Mouse (Mus musculus) frontal cortex, postnatal 10 days (tissue): Measurements from ENCODE around the gene Gm17018.

Experiments used
- DNase-seq, 2 experiments: peaks; one replicate each; pipeline ENCODE4 v3.0.0; 2022; ENCODE audit warnings: low spot score in 2 of 2, mixed read lengths in 1 of 2

The Gm17018 gene

DNA sequence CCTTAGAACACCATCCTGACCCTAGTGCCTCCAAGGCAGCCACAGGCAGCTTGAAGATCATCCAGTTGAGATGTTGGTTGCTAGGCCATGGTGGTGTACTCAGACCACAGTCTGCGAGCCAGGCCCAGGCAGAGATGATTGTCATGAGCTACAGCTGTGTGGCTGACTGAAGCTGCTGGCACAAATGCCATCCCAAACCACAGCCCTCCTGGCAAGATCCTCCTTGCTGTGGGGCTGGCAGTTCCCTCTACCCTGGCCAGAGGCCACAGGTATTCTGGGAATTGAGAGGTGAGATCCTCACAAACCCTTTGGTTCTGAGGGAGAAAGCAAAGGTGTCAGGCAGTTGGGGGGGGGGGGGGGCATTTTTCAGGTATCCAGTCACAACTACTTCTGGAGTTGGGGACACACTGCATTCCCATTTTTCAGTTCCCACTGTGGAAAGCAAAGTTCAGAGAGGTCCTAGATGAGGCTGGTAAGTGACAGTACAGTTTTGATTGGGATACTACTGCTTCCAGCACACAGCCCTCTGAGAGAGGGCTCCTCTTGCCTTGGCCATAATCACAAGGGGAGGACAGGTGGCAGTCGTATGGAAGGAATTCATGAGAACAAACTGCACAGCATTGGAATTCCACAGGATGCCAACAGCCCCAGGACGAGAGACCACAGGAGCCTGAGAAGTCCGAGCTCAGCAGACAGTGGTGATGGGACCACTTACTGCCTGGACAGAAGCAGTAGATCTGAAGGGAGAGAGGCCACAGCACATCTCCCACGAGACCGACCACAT is 27.3 kb downstream of the Gm17018 start:
- no peak for DNase-seq

DNA sequence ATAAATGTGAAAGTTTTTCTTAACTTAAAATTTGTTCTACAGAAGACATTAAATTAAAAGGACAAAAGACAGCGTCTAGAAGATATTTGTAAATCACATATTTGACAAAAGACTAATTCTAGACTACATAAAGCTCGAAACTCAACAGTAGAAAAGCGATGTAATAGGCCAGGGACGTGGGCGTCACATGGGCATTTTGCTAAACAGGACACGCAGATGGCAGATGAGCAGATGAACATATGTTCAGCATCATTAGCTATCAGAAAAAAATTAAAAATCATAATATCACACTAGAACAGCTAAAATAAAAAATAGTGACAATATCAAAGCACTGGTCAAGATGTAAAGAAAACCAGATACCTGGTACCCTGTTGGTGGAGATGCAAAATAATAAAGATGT is 29.3 kb downstream of the Gm17018 start:
- no peak for DNase-seq

DNA sequence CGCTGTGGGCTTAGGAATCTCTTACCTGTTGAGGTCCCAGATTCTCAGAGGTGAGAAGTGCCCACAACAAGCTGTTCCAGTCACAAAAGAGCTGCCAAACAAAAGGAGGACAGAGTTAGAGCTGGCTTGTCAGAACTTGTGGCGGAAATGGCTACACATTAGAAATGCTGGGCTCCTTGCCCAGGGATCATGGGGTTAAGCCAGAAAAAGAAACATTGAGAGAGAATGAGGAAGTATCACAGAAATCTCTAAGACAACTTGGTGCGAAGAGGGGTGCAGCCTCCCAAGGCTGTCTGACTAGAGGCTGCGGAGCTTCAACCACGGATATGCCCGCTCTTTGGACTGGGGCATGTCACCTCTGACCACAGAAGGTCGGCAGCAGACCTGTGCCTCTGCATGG is 31.3 kb downstream of the Gm17018 start:
- no peak for DNase-seq

DNA sequence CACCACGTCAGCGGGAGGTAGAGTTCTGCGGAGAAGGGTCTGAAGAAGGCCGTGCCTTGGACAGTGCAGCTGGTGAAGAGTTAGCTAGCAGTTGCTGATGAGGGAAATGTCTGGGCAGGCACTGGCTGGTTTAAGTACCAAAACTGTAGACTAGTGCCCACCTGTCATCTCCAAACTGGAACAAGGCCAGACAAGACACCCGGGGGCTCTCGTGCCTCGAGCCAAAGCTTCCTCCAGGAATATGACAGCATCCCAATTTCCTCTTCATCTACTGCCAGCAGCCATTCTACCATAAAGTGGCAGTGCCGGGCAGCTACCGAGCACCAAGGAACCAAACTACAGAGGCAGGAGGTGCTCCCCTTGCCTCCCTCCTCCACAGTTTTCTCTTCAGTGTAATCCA is 32.5 kb downstream of the Gm17018 start:
- DNase-seq, result no peak

DNA sequence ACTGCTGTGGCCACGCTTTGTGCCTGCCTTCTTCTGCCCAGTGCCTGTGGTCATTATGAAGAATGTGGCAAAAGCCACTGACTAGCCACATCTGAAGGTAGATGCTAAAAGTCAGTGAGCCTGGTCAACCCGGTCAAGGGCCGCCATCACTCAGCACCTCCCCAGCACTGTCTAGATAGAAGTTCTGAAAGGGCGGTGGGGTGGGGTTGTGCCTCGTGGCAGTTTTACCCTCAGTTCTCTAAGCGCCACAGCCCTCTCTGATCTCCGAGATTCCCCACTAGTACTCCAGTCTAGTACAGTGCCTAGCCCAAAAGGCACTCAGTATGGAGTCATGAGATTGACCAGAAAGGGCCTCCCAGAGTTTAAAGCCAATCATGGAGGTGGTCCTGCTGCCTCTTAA is 33.7 kb downstream of the Gm17018 start:
- DNase-seq, result no peak

DNA sequence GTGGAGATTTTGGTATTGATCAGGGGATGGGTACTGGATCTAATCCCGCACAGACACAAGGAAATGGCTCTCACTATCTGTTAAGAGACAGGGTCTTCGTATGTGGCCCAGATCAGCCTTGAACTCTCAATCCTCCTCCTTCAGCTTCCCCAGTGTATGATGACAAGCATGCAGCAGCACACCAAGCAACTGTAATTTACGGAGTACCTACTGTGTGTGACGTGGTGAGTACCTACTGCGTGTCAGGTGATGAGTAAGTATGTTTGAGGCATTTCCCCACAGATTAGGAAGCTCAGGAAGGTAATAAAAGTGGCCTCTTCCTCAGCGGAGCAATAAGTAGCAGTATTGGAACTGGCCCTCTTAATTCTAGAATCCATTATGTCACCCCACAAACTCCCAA is 35.1 kb downstream of the Gm17018 start:
- DNase-seq, result no peak

DNA sequence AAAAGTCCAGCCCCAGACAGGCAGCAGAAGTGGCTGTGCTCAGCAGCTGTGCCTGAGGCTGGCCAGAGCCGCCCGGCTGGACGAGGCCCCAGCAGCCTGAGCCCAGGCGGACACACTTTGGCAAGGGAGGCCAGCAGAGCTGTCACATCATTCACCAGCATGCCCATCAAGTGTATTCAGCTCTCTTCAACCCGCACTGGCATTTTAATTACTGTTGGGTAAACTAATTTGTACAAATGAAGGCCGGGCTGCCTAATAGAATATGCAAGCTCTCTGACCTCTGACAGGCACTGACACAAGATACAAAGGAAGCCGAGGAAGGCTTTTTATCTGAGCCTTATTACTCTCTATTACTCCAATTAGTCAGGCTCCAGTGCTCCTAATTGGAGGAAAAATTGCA is 35.6 kb downstream of the Gm17018 start:
- DNase-seq, result no peak

DNA sequence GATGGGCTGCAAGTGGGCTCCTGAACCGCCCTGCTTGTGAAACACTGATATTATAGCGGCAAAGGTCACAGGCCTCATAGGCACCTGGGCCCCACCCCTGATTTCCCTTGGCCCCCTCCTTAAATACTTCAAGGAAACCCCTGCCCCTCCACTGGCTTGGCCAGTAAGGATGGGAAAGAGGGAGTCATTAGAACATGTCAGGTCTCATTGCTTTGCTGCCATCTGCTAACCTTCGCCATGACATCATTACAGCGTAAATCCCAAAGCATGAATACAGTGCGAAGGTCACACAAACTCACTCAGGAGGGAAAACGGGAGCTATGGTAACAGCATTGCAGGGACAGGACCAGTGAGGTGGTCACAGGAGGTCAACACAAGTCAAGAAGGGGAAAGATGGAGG is 36.0 kb downstream of the Gm17018 start:
- no peak for DNase-seq

DNA sequence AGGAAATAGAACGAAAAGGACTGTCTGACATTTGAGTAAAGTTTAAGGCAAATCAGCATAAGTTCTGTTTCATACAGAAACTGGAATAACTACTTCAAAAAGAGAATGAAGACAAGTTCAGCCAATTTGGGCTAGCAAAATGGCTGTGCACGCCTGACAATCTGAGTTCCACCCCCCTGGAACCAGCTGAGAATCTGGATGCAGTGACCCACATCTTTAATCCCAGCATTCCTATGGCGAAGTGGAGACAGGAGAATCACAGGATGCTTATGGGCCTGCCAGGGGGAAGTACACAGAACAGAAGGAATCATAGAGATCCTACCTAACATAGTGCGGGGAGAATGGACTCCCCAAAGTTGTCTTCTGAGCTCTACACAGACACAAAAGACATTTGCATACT is 36.7 kb downstream of the Gm17018 start:
- no peak for DNase-seq

DNA sequence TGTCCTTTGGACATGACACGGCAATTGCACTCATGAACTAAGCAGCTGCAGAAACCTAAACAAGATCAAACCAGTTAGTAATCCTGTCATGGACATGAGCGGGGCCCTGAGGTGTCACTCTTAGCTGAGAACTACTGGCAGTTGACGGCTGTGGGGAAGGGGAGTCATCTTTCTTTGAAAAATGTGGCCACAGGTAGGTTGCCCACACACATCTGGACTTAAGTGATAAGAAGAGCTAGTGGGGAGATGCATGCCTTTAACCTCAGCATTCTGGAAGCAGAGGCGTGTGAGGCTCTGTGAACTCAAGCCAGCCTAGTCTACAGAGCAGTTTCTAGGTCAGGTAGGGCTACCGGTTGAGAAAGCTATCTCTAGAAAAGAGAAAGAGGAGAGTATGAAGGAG is 42.2 kb downstream of the Gm17018 start:
- DNase-seq, result no peak

DNA sequence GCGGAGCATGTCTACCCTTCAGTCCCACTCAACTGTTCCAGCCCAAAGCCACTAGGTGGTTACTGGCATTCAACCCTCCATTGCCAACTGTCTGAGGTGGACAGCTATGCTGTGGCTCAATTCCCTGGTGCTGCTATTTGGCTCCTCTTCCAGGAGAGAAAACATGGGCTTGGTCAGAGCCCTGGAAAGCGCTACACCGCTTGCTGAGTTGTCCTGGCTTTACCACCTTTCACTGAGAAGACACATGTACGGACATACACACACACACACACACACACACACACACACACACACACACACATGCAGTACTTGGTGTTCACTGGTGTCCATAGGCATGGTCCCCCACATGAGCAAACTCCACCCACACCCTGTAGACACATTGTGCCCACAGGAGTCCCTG is 46.3 kb downstream of the Gm17018 start:
- DNase-seq, result no peak

DNA sequence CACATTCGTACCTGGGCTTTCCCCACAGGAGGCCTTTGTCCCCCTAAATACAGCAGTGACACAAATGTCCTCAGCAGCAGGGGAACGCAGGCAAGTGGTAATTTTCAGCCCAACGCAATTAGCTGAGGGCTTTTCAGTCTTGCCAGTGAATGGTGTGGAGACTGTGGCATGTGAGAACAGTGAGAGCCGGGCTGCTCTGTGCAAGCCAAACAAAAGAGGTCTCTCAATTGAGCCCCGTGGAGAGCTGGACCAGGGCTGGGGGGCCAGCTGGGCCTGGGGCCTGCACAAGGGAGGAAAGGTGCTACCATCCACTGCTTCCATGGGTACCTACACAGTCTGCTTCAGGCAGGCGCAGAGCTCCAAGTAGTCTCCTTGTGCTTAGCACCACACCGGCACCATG is 47.1 kb downstream of the Gm17018 start:
- DNase-seq, result no peak

DNA sequence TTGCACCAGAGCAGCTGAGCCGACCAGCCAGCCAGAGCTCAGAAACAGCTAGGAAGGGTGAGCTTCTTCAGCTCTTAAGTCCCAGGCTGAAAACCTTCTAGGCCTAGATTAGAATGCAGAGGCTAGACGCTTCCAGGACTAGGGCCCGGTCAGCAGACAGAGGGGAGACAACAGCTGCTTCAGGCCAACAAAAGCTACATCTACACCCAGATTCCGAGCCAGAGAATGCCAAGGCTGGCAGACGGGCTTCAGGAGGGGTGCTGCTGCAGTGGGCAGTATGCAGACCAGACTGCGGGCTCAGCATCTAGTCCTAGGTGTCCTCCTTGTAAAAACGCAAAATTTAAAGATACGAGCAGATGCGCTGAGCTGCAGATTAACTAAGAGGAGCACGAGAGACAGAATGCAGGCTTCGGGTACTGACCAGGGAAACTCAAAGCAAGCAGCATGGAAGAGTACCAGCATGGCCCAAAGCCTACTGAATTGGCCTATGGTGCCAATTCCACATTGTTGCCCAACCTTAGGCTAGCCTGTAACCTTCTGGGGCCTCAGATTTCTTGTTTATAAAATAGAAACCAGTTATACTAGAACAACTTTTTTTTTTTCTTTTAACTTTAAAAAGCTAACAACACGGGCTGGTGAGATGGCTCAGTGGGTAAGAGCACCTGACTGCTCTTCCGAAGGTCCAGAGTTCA is 48.4 kb downstream of the Gm17018 start:
- DNase-seq, result no peak

DNA sequence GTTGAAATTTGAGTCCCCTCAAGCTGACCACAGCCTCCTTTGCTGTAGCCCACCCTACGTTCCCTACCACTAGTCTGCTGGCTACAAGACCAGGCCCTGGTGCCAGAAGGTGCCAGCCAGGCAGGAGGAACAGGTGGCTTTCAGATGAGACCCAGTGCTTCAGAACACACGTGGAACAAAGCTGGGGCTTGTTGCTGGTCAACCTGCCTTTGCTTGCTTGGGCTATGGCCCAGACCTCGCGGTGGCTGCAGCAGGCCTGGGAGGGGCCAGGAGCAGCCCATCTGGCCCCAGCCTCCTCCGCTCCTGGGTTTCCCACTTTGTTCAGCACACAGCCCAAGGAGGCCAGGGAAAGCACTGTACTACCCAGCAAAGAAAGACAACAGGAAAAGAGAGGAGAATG is 50.4 kb downstream of the Gm17018 start:
- DNase-seq, result no peak

DNA sequence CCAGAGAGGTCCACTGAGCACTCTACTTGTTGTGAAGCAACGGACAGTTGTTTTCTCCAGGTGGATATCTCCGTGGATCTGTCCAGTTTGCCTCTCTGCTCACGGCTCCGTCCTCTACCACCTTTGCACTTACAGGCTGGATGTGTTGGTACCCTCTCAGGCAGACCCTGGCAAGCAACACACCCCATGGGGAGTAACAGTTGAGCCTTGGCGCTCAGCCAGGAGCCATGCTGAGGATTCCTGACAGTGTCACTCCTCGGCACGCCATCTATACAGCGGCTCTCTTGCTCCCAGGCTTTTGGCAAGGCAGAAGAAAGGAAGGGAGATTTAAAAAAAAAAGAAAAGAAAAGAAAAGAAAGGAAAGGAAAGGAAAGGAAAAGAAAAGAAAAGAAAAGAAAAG is 54.0 kb downstream of the Gm17018 start:
- peak in 1 of 2 experiments; percentile 29 for DNase-seq

DNA sequence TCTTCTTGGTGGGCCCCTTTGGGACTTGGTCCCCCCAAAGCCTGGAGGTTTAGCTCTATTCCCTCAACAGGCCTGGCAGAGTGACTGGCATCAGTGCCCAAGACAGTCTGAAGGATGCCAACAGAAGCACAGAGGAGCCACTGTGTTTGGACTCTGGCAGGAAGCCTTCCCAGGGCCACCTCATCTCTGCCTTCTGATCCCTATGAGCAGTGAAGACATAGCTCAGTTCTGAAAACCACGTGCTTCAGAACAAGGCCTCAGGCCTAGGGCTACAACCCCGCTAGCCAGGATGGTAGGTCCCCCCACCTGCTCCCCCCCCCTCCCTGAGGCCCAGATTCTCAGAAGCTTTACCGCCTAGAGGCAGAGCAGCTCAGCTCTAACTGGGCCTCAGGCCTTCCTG is 54.5 kb downstream of the Gm17018 start:
- DNase-seq, result peak; percentile 26 to 34

DNA sequence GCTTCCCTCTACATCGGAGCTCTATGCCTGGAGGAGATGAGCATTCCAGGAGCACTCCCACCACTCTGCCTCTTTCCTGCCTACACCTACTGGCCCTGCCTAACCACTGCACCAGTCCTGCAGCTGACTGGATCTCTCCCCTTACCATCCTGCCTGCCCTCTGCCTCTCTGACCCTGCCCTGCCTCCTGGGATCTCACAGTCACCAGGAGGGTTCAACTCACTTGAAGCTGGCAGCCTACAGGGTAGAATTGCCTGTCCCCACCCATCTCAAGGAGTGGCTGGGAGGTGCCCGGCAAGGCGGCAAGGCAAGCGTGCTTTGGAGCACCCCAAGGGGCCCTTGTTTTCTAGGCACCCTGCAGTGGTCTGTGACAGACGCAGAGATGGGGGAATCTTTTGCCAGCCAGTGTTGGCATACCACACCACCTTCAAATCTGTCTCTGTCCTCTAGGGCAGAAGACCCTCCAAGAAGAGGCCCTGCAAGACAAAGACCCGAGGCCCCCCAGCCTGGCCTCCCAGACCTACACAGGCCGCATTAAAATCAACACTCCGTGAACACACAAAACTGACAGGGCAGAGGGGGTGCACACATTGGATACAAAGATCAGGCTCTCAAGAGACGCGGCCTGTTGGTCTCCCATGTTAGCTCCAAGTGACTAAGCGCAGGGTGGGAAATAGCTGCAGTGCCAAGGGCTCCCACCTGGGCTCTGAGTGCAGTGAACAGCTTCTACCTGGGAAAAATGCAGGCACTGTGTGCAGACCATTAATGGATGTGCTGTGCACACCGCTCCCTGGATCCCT is 55.2 kb downstream of the Gm17018 start:
- no peak for DNase-seq

DNA sequence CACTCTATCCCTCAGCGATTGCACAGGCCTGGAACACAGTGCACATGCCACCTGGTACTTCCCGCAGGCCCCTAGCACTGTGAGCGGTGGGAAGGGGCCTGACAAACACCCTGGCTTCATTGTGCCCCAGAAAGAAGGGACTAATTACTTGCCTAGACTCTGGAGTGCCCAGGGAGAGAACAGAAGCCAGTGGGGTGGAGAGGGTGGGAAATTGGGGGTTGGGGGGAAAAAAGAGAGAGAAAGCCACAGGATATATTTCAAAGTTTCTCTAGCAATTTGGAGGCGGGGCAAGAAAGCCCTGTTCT is 55.8 kb downstream of the Gm17018 start:
- no peak for DNase-seq

DNA sequence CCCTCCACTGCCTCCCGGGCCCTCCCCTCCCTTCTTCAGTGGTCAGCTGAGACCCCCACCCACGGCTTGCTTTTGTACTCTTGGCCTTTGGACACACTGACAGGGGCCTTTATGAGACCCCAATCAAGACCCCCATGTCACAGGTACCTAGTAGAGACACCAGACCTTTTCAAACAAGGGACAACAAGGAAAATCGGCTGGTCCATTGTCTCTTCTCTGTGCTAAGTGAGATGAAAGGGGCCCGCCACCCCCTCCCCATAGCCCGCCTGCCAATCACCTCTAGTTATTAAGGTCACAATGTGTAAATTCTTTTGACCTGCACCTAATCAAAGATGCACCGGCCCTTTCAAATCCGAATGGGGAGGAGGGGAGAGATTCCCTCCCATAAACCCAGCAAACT is 56.3 kb downstream of the Gm17018 start:
- no peak for DNase-seq

DNA sequence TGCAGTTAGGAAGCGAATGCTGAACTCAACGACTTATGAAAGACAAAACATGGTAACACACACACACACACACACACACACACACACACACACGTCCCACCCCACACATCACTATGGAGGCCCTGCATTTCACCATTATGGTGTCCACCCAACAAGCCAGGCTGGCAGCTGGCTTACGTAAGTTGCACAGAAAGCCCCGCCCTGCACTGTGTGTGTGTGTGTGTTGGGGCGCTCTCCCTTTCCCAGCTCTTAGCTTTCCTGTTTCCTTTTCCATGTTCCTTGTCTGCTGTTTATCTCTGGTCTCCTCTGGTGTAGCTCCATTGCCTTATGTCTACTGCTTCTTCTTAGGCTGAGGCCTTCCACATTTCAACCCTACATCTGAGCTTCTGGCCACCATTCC is 57.8 kb downstream of the Gm17018 start:
- no peak for DNase-seq

DNA sequence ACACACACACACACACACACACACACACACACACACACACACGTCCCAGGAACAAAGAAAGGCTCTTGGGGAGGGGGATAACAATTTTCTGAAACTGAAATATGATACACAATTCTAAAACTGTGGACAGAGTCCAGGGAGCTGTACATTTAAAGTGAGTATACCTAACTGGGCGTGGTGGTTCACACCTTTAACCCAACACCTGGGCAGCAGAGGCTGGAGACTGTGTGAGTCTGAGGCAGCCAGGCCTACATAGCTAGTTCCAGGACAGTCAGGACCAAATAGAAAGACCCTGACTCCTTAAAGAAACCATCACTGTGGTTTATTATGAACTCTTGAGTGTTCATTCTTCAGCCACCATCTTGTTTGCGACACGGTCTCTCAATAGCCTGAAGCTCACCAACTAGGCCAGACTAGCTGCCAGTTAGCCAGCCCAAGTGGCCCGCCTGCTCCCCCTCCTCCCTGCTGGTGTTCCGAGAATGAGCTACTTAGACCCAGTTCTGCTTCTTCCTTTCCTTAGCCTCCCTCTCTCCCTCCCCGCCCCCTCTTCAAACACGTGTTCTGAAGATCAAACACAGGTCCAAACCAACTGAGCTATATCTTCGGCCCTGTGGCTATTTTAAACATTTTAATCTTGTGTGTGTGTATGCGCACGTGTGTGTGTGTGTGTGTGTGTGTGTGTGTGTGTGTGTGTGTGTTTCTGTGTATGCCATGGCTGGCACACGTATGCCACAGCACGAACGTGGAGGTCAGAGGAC is 59.5 kb downstream of the Gm17018 start:
- DNase-seq, result no peak

DNA sequence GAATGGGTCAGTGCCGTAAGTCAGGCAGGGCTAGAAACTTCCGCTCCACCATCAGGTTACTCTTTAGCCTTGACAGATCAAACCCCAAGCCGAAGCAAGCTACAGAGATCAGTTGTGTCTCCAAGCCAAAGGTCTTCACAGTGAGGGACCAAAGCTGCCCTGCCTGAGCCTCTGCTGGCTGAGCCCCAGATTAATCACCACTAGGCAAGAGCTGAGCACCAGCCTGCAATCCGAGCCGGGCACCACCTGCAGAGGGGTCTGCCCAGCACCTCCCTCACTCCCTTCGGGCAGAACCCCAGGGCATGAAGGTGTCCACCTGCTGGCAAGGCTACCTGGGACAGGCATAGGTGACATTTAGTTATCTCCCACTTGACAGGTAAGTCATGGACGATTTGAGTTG is 60.6 kb downstream of the Gm17018 start:
- no peak for DNase-seq
